Mouse (Mus musculus): ENCODE results near the gene Pank1.

DNA sequence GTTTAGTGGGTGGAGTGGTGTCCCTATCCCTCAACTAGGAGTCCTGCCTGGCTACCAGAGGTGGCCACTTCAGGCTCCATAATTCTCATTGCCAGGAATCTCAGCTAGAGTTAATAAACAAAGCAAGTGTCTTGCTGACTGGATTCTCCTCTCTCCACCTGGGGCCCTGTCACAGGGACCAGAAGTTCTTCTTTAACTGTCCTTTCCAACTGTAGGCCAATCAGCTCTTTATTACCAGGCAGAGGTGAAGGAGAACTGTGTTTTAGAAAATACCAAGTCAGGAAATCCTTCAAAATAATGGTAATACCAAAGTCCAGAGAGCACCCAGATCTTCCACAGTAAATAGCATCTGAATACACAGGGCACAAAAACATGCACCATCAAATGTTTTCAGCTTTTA, 33.1 kb upstream of the Pank1 start:
- TF ChIP-seq TAL1 (IDR thresholded peaks at IDR 0.05; ENCODE audit: low read length) (no peak), GATA1 (IDR thresholded peaks at IDR 0.05; ENCODE audit: low read length) (no peak)
